Mouse (Mus musculus): Measurements from ENCODE around the gene Pramef12.
"Not testable (repeated sequence)": the region's sequence is repeated elsewhere in the genome, so short reads cannot be mapped to it uniquely, and the experiment has no call there.

The Pramef12 gene

DNA sequence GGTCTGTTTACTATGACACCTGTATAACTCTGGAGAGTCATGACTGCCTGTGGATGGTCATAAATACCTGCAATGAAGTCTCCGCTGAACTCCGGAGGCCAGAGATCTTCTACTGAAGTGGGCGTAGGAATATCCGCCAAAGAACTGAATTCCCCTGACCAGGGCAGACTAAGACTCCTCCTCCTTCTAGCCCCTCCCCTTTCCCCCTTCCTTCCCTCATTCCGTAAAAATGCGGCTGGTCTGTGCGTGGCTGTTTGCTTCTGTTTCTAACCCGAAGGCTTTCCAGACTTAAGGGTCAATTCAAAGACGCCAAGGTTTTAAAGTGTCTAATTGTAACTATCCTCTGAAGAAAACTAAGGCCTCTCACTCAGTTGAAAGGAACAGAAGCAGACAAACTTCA lies at the start of gene Pramef12:
Gene Pramef12, minus strand, starts transcription at position 175 of the 400 bp plus-strand sequence.
- DNase-seq, result no peak

DNA sequence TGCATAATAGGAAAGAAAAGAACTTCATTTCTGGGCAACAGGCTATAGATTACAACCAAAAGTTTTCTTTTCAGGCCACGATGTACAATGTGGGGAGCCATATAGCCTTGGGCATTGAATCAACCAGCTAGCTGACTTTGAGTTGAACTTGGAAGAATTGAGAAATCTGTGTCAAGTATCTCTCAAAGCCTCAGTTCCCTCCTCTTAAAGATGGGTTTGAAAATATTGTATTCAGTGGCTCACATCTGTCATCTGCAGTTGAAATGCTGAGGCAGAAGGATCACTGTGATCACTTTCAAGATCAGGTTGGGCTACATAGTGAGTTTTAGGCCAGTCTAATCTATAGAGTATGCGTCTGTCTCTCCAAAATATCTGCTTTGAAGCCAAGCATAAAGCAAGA lies 45.0 kb upstream of the Pramef12 start, which contains the start of gene Gm9944:
Gene Gm9944, minus strand, starts transcription at position 101 of the 400 bp plus-strand sequence.
- DNase-seq, result no peak

GRCm38 (mm10) chr4:144448546-144448945 lies 40.3 kb upstream of the Pramef12 start:
- DNase-seq, result no peak

DNA sequence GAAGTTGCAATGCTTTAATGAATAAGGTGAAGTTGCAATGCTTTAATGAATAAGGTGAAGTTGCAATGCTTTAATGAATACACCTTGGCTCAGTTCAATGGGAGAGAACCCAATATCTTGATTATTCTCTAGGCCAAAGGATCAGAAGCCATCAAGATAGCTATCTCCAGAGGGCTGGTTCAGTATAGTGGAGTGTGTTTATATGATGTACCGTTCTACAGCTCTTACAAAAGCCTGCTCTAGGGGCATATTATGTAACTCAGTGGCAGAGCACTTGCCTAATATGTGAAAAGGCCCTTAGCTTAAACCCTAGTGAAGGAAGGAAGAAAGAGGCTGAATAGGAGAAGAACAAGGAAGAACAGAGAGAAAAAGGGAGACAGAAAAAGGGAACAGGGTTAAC lies 33.3 kb upstream of the Pramef12 start:
- DNase-seq, result no peak

DNA sequence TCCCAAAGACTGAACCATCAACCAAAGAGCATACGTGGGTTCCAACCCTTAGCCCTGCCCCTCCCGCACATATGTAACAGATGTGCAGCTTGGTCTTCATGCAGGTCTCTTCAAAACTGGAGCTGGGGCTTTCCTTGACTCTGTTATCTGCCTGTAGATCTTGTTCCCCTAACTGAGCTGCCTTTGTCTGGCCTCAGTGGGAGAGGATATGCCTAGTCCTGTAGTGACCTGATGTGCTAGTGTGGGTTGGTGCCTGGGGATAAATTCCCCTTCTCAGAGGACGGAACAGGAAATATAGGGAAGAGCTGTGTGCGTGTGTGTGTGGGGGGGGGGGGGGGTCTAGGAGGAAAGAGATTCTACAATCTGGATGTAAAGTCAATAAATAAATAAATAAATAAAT lies 32.8 kb upstream of the Pramef12 start:
- DNase-seq, result no peak

DNA sequence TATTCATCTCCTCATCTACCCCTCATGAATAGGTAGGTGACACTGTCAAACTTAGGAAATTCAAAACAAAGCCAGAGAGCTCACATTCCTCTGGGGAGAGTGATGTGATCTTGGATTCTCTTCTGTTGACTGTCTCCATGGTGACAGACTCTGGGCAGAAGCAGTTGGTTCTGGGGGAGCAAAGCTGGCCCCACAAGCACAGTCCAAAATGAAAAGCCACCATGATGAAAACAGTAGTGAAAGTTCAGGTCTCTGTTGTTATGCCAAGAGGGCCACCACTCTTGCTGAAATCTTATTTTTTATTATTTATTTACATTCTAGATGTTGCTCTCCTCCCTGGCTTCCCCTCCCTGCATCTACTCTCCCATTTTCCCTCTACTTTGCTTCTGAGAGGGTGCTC lies 30.4 kb upstream of the Pramef12 start, which contains the start of gene 1700012P22Rik:
Gene 1700012P22Rik, minus strand, starts transcription at position 101 of the 400 bp plus-strand sequence.
- DNase-seq, result no peak

GRCm38 (mm10) chr4:144433216-144433615 lies 25.0 kb upstream of the Pramef12 start:
- DNase-seq, result no peak

- no peak for DNase-seq
These were observed 22.5 kb upstream of the Pramef12 start for GRCm38 (mm10) chr4:144430723-144431122.

DNA sequence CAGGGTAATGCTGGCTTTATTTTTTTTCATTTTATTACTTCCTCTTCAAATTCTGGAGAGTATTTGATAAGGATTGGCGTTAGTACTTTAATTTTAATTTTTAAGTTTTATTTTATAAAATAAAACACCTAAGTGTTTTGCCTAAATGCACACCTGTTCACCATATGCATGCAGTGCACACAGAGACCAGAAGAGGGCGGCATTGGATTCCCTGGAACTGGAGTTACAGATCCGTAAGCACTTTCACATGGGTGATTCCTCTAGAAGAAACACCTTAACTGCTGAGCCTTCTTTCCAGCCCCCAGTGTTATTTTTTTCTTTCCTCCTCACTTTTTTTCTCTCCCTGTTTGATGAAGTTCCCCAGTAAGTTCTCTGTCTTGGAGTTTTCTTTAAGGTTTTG lies 20.6 kb upstream of the Pramef12 start:
- DNase-seq, result peak in 1 of 2 experiments; percentile 50

GRCm38 (mm10) chr4:144424590-144424989 lies 16.3 kb upstream of the Pramef12 start:
- no peak for DNase-seq

GRCm38 (mm10) chr4:144420644-144421043 lies 12.4 kb upstream of the Pramef12 start:
- DNase-seq, result no peak

DNA sequence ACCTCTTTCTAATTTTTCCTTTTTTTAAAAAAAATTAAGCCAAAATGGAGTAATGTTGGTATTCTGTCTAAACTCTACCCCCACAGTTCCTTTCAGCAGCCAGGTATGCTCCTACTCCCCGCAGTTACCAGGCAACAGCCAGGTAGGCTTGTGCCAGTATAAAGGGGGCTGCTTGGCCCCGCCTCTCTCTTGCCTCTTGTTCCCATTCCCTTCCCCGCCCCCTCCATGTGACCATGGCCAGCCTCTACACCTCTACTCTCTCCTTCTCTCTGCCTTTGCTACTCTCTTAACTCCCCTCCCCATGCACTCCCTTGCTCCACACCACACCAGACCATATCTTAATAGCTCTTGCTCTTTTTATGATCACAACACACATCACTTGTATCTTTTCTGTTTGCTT lies 2.0 kb downstream of the Pramef12 start:
- DNase-seq, result no peak

- peak; percentile 21 to 61 for DNase-seq
These were observed 3.7 kb downstream of the Pramef12 start for GRCm38 (mm10) chr4:144404456-144405086.

GRCm38 (mm10) chr4:144402712-144403111 lies 5.6 kb downstream of the Pramef12 start:
- DNase-seq, result no peak

GRCm38 (mm10) chr4:144396316-144396715 lies 11.9 kb downstream of the Pramef12 start:
- DNase-seq, result no peak

- DNase-seq, result no peak
These were observed 30.4 kb downstream of the Pramef12 start, which contains the start of gene Pramef20 for GRCm38 (mm10) chr4:144377911-144378310. Gene Pramef20, minus strand, starts transcription at chr4:144377933.

- not testable (repeated sequence) for DNase-seq
These were observed 50.6 kb downstream of the Pramef12 start, which contains the start of gene Gm13119 for GRCm38 (mm10) chr4:144357642-144358041. Gene Gm13119, plus strand, starts transcription at chr4:144357942.
